Mouse (Mus musculus): Measurements from ENCODE around the gene Myb. TPM values are rescaled to one million over a fixed set of nuclear protein-coding genes. Genes with fewer than 3 reads are reported as not detected.
A peak's percentile ranks its signal among the peaks of the same experiment; 100 is the strongest.

Myb gene
- polyA plus RNA-seq, 1 experiment: 8.4 TPM

- no peak overlapping the region for H3K27ac ChIP-seq (ENCODE audit: insufficient read depth, low read depth, low read length)
- no peaks in the 10 kb centered on the region for H3K36me3 ChIP-seq (ENCODE audit: control insufficient read depth, insufficient read depth, low read length)
- H3K27me3 ChIP-seq (ENCODE audit: control insufficient read depth, insufficient read depth, low read length): no peaks in the 10 kb centered on the region
- H3K4me3 ChIP-seq (ENCODE audit: low read depth, low read length): no peak overlapping the region
- WGBS: 79% methylated on average over 8 of the region's 8 CpGs
- TF ChIP-seq CTCF (IDR thresholded peaks at IDR 0.05; ENCODE audit: extremely low read depth, insufficient read length, insufficient replicate concordance, low read depth, low read length) (no peak), POLR2A (IDR thresholded peaks at IDR 0.05; ENCODE audit: low read depth, low read length) (no peak)
- no peaks in the 10 kb centered on the region for H3K4me1 ChIP-seq (ENCODE audit: control insufficient read depth, insufficient read depth, insufficient read length, low read length)
Observed at GRCm38 (mm10) chr10:21083391-21083918, 77.3 kb downstream of the Myb start.

- 89% methylated on average over 8 of the region's 8 CpGs for WGBS
- Histone ChIP-seq H3K27ac (ENCODE audit: insufficient read depth, low read depth, low read length) (no peak overlapping the region), H3K4me3 (ENCODE audit: low read depth, low read length) (no peak overlapping the region), H3K27me3 (ENCODE audit: control insufficient read depth, insufficient read depth, low read length) (no peaks in the 10 kb centered on the region), H3K36me3 (ENCODE audit: control insufficient read depth, insufficient read depth, low read length) (no peaks in the 10 kb centered on the region), H3K4me1 (ENCODE audit: control insufficient read depth, insufficient read depth, insufficient read length, low read length) (no peaks in the 10 kb centered on the region)
- TF ChIP-seq POLR2A (IDR thresholded peaks at IDR 0.05; ENCODE audit: low read depth, low read length) (no peak), CTCF (IDR thresholded peaks at IDR 0.05; ENCODE audit: extremely low read depth, insufficient read length, insufficient replicate concordance, low read depth, low read length) (no peak)
Observed at GRCm38 (mm10) chr10:21082447-21082846, 78.3 kb downstream of the Myb start.

- no peaks in the 10 kb centered on the region for H3K4me1 ChIP-seq (ENCODE audit: control insufficient read depth, insufficient read depth, insufficient read length, low read length)
- TF ChIP-seq CTCF (IDR thresholded peaks at IDR 0.05; ENCODE audit: extremely low read depth, insufficient read length, insufficient replicate concordance, low read depth, low read length): no peak
- TF ChIP-seq POLR2A (IDR thresholded peaks at IDR 0.05; ENCODE audit: low read depth, low read length): no peak
- H3K36me3 ChIP-seq (ENCODE audit: control insufficient read depth, insufficient read depth, low read length): no peaks in the 10 kb centered on the region
- WGBS: 66% methylated on average over 14 of the region's 14 CpGs
- H3K27ac ChIP-seq (ENCODE audit: insufficient read depth, low read depth, low read length): no peak overlapping the region
- H3K4me3 ChIP-seq (ENCODE audit: low read depth, low read length): peak overlapping the region; percentile 6; the same call in 1 of the 2 replicates
- no peaks in the 10 kb centered on the region for H3K27me3 ChIP-seq (ENCODE audit: control insufficient read depth, insufficient read depth, low read length)
Observed at GRCm38 (mm10) chr10:21077151-21077719, 83.5 kb downstream of the Myb start.

GRCm38 (mm10) chr10:21076731-21077130 is 84.1 kb downstream of the Myb start:
- H3K4me3 ChIP-seq (ENCODE audit: low read depth, low read length): peak overlapping the region; percentile 6; the same call in 1 of the 2 replicates
- no peaks in the 10 kb centered on the region for H3K4me1 ChIP-seq (ENCODE audit: control insufficient read depth, insufficient read depth, insufficient read length, low read length)
- WGBS: 81% methylated on average over 7 of the region's 7 CpGs
- H3K27ac ChIP-seq (ENCODE audit: insufficient read depth, low read depth, low read length): no peak overlapping the region
- TF ChIP-seq CTCF (IDR thresholded peaks at IDR 0.05; ENCODE audit: extremely low read depth, insufficient read length, insufficient replicate concordance, low read depth, low read length): no peak
- no peak for TF ChIP-seq POLR2A (IDR thresholded peaks at IDR 0.05; ENCODE audit: low read depth, low read length)
- no peaks in the 10 kb centered on the region for H3K36me3 ChIP-seq (ENCODE audit: control insufficient read depth, insufficient read depth, low read length)
- H3K27me3 ChIP-seq (ENCODE audit: control insufficient read depth, insufficient read depth, low read length): no peaks in the 10 kb centered on the region

- Histone ChIP-seq H3K4me3 (ENCODE audit: low read depth, low read length) (no peak overlapping the region), H3K27me3 (ENCODE audit: control insufficient read depth, insufficient read depth, low read length) (no peaks in the 10 kb centered on the region), H3K36me3 (ENCODE audit: control insufficient read depth, insufficient read depth, low read length) (no peaks in the 10 kb centered on the region), H3K27ac (ENCODE audit: insufficient read depth, low read depth, low read length) (no peak overlapping the region), H3K4me1 (ENCODE audit: control insufficient read depth, insufficient read depth, insufficient read length, low read length) (no peaks in the 10 kb centered on the region)
- no peak for TF ChIP-seq POLR2A (IDR thresholded peaks at IDR 0.05; ENCODE audit: low read depth, low read length)
- WGBS: 98% methylated on average over 1 of the region's 1 CpGs
Observed at GRCm38 (mm10) chr10:21076137-21076536, 84.6 kb downstream of the Myb start.

Other genes with a start within 250 kb of the Myb start
- gene Ahi1, start 208.4 kb downstream of the Myb start, polyA plus RNA-seq (2012; rRNA removed): 0.60 and 0.90 TPM in 2 replicates
- 7.5 and 12.2 TPM in 2 replicates for gene Hbs1l, start 135.0 kb upstream of the Myb start, polyA plus RNA-seq (2012; rRNA removed)
- not detected in 2 replicates for gene Aldh8a1, start 216.3 kb upstream of the Myb start, polyA plus RNA-seq (2012; rRNA removed)